In genomic region chr2:168127767-168128166, GRCm38 (mm10) we compare ENCODE assay signal across 8 mouse cellular contexts. TPM values are rescaled to one million over a fixed set of nuclear protein-coding genes. Genes with fewer than 3 reads are reported as not detected.
DNase-seq lines count a peak whose midpoint lies in the region; ATAC-seq and TF ChIP-seq lines count a peak whose summit lies in the region.

No protein-coding gene starts in this region.

- no peak overlapping the region for H3K4me3 ChIP-seq in kidney, embryonic 14.5 days (ENCODE audit: low read length)
- no peak overlapping the region for H3K4me3 ChIP-seq in kidney, adult 2 months (ENCODE audit: insufficient read depth, low read depth, low read length)
- H3K4me3 ChIP-seq in midbrain, postnatal 0 days (ENCODE audit: low read depth, low read length) = no peak overlapping the region

- no peak for TF ChIP-seq POLR2A in kidney, adult 2 months (IDR thresholded peaks at IDR 0.05; ENCODE audit: low read depth, low read length)

- no peaks in the 10 kb centered on the region for H3K36me3 ChIP-seq in kidney, embryonic 14.5 days (ENCODE audit: control insufficient read depth, insufficient read depth, low read length)
- H3K36me3 ChIP-seq in kidney, adult 2 months (ENCODE audit: control insufficient read depth, insufficient read depth, low read length) = no peaks in the 10 kb centered on the region
- H3K36me3 ChIP-seq in midbrain, postnatal 0 days (ENCODE audit: insufficient read depth, low read length) = no peaks in the 10 kb centered on the region

- H3K4me2 ChIP-seq in kidney, embryonic 14.5 days (replicated peaks; ENCODE audit: low read depth, low read length) = no peak overlapping the region
- no peak overlapping the region for H3K4me2 ChIP-seq in midbrain, postnatal 0 days (ENCODE audit: low read depth, low read length, poor library complexity, severe bottlenecking)

- no peaks in the 10 kb centered on the region for H3K9me3 ChIP-seq in kidney, embryonic 14.5 days (ENCODE audit: control insufficient read depth, low read length)
- no peaks in the 10 kb centered on the region for H3K9me3 ChIP-seq in midbrain, postnatal 0 days (ENCODE audit: low read length)

- no peaks in the 10 kb centered on the region for H3K27me3 ChIP-seq in kidney, embryonic 14.5 days (ENCODE audit: control insufficient read depth, insufficient read depth, low read length)
- H3K27me3 ChIP-seq in kidney, adult 2 months (replicated peaks; ENCODE audit: control insufficient read depth, insufficient read depth, low read length) = no peaks in the 10 kb centered on the region
- no peaks in the 10 kb centered on the region for H3K27me3 ChIP-seq in midbrain, postnatal 0 days (ENCODE audit: insufficient read depth, low read length)

- no peak overlapping the region for H3K27ac ChIP-seq in kidney, embryonic 14.5 days (ENCODE audit: low read depth, low read length)
- peak overlapping the region; percentile 25 for H3K27ac ChIP-seq in kidney, adult 2 months (ENCODE audit: insufficient read depth, low read depth, low read length)
- peak overlapping the region; percentile 21 for H3K27ac ChIP-seq in midbrain, postnatal 0 days (ENCODE audit: low read depth, low read length)

- intact Hi-C loops in gastrocnemius, postnatal 14 days (cut with DNase I; ENCODE audit: low total_unique reads) = no loop called here

- 89% methylated on average over 14 of the region's 14 CpGs for WGBS in kidney, embryonic 14.5 days
- WGBS in kidney, adult 2 months = 63% methylated on average over 14 of the region's 14 CpGs
- 48% methylated on average over 14 of the region's 14 CpGs for WGBS in midbrain, postnatal 0 days

- no peak for ATAC-seq in kidney, embryonic 14.5 days (ENCODE audit: low FRiP score, low TSS enrichment)
- ATAC-seq in midbrain, postnatal 0 days (ENCODE audit: low FRiP score) = 0 out of 2 replicates have a peak, but pooled peaks have one; percentile 3

- TF ChIP-seq CTCF in kidney, adult 2 months (conservative IDR thresholded peaks at IDR 0.05; ENCODE audit: insufficient read depth, insufficient read length, low read depth, low read length) = no peak
- no peak for TF ChIP-seq CTCF in midbrain, postnatal 0 days (IDR thresholded peaks at IDR 0.05)

- peaks cover 15% of the 10 kb centered on the region; the same call in 1 of the 2 replicates for H3K4me1 ChIP-seq in kidney, embryonic 14.5 days (ENCODE audit: control insufficient read depth, insufficient read depth, low read length)
- H3K4me1 ChIP-seq in kidney, adult 2 months (ENCODE audit: control insufficient read depth, insufficient read depth, low read length) = peaks cover 6% of the 10 kb centered on the region
- no peaks in the 10 kb centered on the region for H3K4me1 ChIP-seq in midbrain, postnatal 0 days (ENCODE audit: insufficient read depth, low read length)

- H3K9ac ChIP-seq in kidney, embryonic 14.5 days (ENCODE audit: low read depth, low read length) = no peak overlapping the region
- 0 out of 2 replicates have a peak overlapping the region, but pooled peaks have one; percentile 25 for H3K9ac ChIP-seq in midbrain, postnatal 0 days (replicated peaks; ENCODE audit: low read length, poor library complexity, severe bottlenecking)

- DNase-seq in kidney, adult 11 months = peak; percentile 75
- peak; percentile 69 for DNase-seq in adrenal gland, postnatal 14 days
- DNase-seq in kidney, adult 2 months = peak; percentile 87
- no peak for DNase-seq in midbrain, postnatal 0 days (ENCODE audit: low spot score)
- DNase-seq in embryo, embryonic 10 days (ENCODE audit: low spot score) = no peak
- DNase-seq in gastrocnemius, postnatal 14 days = no peak
- DNase-seq in layer of hippocampus, postnatal 14 days (ENCODE audit: low spot score in 2 of 2) = no peak

RNA-seq across cellular contexts. Expression of gene Pard6b, which starts 47.0 kb away (rescaled TPM):
- polyA plus RNA-seq in kidney, embryonic 14.5 days (2014; fragmentation: Nextera tagmentation; extraction: Ambion mirVana) = 9.7 and 22.0 TPM in 2 replicates
- total RNA-seq in adrenal gland, postnatal 14 days (2021) = 1.7 and 1.9 TPM in 2 replicates
- 41.0 and 44.4 TPM in 2 replicates for polyA plus RNA-seq in kidney, adult 2 months (2012; rRNA removed)
- 6.6 and 6.8 TPM in 2 replicates for total RNA-seq in midbrain, postnatal 0 days (2014; rRNA removed)
- polyA plus RNA-seq in midbrain, postnatal 0 days (2015; fragmentation: Nextera tagmentation; extraction: Ambion mirVana) = 3.9 and 5.1 TPM in 2 replicates
- 1 to 10 TPM in 1 of 2 experiments, under 1 TPM in 1; 0.74 to 1.4 TPM for total RNA-seq in gastrocnemius, postnatal 14 days (2021)
- 1 to 10 TPM; 3.4 to 5.3 TPM for total RNA-seq in layer of hippocampus, postnatal 14 days (2021)

Comparison
In these comparisons a context has a peak if more than half of its experiments do, and no peak if none do; other contexts are left out.
1. DNase-seq: peak in kidney, adult 11 months (single experiment), adrenal gland, postnatal 14 days (single experiment) and kidney, adult 2 months (single experiment); none in midbrain, postnatal 0 days (single experiment), embryo, embryonic 10 days (single experiment), gastrocnemius, postnatal 14 days (single experiment) and layer of hippocampus, postnatal 14 days (0 of 2).